Mouse (Mus musculus): ENCODE measurements around the gene Gm44790. TPM values are rescaled to one million over a fixed set of nuclear protein-coding genes. Genes with fewer than 3 reads are reported as not detected.

Gm44790 gene
- polyA plus RNA-seq, 1 experiment from 2014 or later = not detected

DNA sequence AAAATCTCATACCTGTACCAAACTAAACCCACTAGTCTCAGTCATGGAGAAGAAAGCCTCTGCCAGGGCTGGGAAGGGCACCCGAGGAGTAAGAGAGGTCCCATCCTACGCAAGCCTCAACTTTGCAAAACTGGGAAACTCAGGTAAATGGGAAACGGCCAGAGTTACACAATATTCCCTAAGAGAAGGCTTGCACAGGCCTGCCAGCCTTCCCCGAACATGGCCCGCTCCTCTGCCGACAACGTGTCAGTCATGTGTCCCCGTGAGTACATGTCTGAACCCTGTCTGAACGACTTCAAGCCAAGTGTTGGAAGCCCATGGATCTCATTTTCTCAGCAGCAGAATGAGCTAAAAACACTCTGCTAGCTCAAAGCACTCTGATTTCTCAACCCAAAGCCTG, 31.4 kb upstream of the Gm44790 start:
- WGBS = 66% methylated on average over 9 of the region's 9 CpGs
- H3K36me3 ChIP-seq = peaks cover 42% of the 10 kb centered on the region
- no peak overlapping the region for H3K4me3 ChIP-seq
- H3K4me1 ChIP-seq = peaks cover 29% of the 10 kb centered on the region
- no peaks in the 10 kb centered on the region for H3K9me3 ChIP-seq
- peaks cover 8% of the 10 kb centered on the region for H3K27me3 ChIP-seq (replicated peaks)
- H3K4me2 ChIP-seq = peak overlapping the region; percentile 92
- no peak overlapping the region for H3K27ac ChIP-seq (replicated peaks)
- H3K9ac ChIP-seq = peak overlapping the region; percentile 93
- no peak for ATAC-seq (ENCODE audit: extremely low read depth, insufficient number of reproducible peaks, low FRiP score, low TSS enrichment)

DNA sequence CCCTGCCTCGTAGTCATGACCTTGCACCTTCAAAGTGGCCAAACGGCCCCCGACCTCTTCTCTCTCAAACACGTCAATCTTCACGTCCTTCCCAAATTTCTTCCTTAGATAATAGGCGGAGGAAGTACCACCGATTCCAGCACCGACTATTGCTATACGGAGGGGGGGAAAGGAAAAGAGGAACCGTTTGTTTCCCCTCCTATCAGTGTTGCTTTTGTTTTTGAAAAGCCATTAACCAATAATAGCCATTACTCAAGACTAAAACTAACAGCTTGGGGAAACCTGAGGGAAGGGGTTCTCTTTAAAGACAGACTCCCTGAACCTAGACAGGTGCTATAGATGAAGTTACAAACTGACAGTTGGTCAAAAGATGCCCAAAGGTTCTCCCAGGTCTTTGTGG, 30.5 kb upstream of the Gm44790 start:
- H3K36me3 ChIP-seq = peaks cover 32% of the 10 kb centered on the region
- H3K9ac ChIP-seq = peak overlapping the region; percentile 93
- no peaks in the 10 kb centered on the region for H3K9me3 ChIP-seq
- peaks cover 33% of the 10 kb centered on the region for H3K4me1 ChIP-seq
- peak overlapping the region; percentile 92 for H3K4me2 ChIP-seq
- H3K4me3 ChIP-seq = peak overlapping the region; percentile 92
- no peak for ATAC-seq (ENCODE audit: extremely low read depth, insufficient number of reproducible peaks, low FRiP score, low TSS enrichment)
- H3K27me3 ChIP-seq (replicated peaks) = peaks cover 8% of the 10 kb centered on the region
- peak overlapping the region; percentile 92; the same call in 1 of the 2 replicates for H3K27ac ChIP-seq (replicated peaks)
- 20% methylated on average over 10 of the region's 10 CpGs for WGBS

DNA sequence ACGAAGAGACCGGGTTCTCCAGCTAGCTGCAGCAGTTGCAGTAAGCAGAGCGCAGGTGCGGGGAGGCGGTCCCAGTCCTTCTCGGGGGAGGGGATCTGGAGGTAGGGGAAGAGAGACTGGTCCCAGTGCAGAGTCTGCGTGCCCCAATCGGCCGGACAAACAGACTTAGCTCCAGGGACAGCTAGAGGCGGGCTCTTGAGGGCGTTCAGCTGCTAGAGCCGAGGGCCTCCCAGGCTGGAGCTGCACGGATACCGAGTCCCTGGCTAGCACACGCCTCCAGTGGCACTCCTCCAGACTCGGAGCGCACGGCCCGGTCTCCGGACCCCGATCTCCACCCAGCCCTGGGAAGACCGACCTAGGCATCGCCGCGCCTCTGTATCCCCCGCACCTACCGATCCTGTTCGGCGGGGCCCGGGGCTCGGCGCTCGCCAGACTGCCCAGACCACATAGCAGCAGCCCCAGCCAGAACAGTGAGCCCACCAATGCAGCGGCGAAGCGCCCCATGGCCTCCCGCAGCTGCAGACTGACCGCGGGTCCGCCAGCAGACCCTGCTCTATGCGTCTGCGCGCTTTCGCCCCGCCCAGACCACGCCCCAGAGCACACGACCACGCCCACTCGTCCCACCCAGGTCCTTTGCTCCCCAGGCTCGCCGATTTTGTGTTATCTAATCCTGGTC, 29.7 kb upstream of the Gm44790 start, which contains the start of gene Pcyox1:
Gene Pcyox1 (minus strand): TSS at position 574 of the 676 bp plus-strand sequence.
- peak within 1 kb of the TSS; percentile 92 for H3K27ac ChIP-seq (replicated peaks)

DNA sequence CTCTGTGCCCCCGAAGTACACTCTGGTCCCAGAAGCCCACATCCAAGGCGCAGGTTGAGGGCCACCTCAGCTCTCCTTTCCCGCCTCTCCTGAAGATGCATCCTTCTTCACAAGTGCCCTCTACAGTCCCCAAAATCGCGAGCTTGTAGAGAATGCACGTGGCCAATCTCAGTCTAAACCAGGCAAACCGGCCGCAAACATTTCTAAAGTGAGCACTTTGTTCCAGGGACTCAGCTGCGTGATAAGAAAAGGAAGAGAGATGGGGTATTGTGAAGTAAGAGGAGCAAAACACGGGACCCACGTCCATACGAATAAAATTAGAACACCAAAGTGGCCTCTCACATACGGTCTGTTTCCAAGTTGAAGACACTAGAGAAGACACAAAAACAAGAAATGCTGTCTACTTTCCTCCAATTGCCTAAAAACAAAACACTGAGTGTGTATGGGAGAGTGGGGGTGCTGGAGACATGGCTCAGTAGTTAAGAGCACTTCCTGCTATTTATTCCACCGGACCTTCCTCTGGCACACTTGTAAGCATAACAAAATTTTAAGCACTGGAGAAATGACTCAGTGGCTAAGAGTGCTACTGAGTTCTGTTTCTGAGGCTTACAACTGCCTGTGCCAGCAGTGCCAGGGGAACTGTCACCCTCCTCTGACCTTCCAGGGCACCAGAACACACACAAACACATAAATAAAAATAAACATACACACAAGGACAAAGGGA, 29.0 kb upstream of the Gm44790 start:
- Histone ChIP-seq H3K4me2 (peak overlapping the region; percentile 92), H3K9ac (peak overlapping the region; percentile 93), H3K9me3 (no peaks in the 10 kb centered on the region), H3K27me3 (replicated peaks) (peaks cover 8% of the 10 kb centered on the region), H3K4me3 (peak overlapping the region; percentile 92), H3K36me3 (peaks cover 18% of the 10 kb centered on the region), H3K4me1 (peaks cover 34% of the 10 kb centered on the region), H3K27ac (replicated peaks) (peak overlapping the region; percentile 92)
- 4% methylated on average over 14 of the region's 14 CpGs for WGBS
- ATAC-seq (ENCODE audit: extremely low read depth, insufficient number of reproducible peaks, low FRiP score, low TSS enrichment) = no peak

More for the DNA sequence above, 29.7 kb upstream of the Gm44790 start, which contains the start of gene Pcyox1:
- H3K9ac ChIP-seq = peak within 1 kb of the TSS; percentile 93
- H3K9me3 ChIP-seq = no peaks in the 10 kb centered on the region
- H3K4me1 ChIP-seq = peaks cover 34% of the 10 kb centered on the region
- peaks cover 25% of the 10 kb centered on the region for H3K36me3 ChIP-seq
- under 1% methylated on average over 51 of the region's 51 CpGs for WGBS
- peak within 1 kb of the TSS; percentile 92 for H3K4me2 ChIP-seq
- peak within 1 kb of the TSS; percentile 92 for H3K4me3 ChIP-seq
- peak; percentile 92 for ATAC-seq (ENCODE audit: extremely low read depth, insufficient number of reproducible peaks, low FRiP score, low TSS enrichment)
- H3K27me3 ChIP-seq (replicated peaks) = peaks cover 8% of the 10 kb centered on the region

DNA sequence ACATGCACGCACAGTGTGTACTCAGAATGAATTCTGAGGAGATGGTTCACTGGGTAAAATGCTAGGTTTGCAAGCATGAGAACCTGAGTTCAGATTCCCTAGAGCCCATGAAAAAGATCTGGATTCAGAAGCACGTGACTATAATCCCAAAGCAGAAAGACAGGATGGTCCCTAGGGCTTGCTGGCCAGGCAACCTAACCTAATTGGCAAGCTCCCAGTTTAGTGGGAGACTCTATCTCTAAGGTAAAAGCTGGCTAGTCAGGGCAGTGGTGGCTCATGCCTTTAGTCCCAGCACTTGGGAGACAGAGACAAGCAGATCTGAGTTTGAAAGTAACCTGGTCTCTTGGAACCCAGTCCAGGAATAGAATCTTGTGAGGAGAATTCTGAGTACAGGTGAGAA, 27.5 kb upstream of the Gm44790 start:
- Histone ChIP-seq H3K4me3 (no peak overlapping the region), H3K36me3 (peaks cover 4% of the 10 kb centered on the region), H3K4me2 (no peak overlapping the region), H3K9ac (no peak overlapping the region), H3K27me3 (replicated peaks) (peaks cover 8% of the 10 kb centered on the region), H3K27ac (replicated peaks) (no peak overlapping the region), H3K4me1 (peaks cover 34% of the 10 kb centered on the region), H3K9me3 (no peaks in the 10 kb centered on the region)
- ATAC-seq (ENCODE audit: extremely low read depth, insufficient number of reproducible peaks, low FRiP score, low TSS enrichment) = no peak
- 78% methylated on average over 2 of the region's 2 CpGs for WGBS

DNA sequence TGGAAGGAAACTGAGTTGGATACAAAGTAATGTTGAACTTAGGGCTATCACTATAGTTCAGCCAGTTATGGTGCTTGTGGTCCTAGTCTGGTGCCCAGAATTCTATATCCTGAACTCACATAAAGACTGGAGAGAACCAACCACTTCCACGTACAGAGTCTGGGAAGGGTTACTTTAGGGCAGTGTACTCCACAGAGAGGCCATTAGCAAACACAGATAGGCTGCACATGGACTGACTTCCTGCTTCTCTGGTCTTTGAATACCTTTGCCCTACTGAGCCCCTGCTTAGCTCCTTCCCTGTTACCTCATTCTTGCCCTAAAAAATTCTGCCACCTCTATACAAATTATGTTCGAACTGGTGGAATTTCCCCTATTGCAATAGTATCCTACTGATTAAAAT, 26.5 kb upstream of the Gm44790 start:
- peaks cover 8% of the 10 kb centered on the region for H3K27me3 ChIP-seq (replicated peaks)
- H3K36me3 ChIP-seq = no peaks in the 10 kb centered on the region
- no peak overlapping the region for H3K4me3 ChIP-seq
- peaks cover 26% of the 10 kb centered on the region for H3K4me1 ChIP-seq
- no peak overlapping the region for H3K9ac ChIP-seq
- no peak overlapping the region for H3K4me2 ChIP-seq
- ATAC-seq (ENCODE audit: extremely low read depth, insufficient number of reproducible peaks, low FRiP score, low TSS enrichment) = no peak
- 77% methylated on average over 2 of the region's 2 CpGs for WGBS
- H3K9me3 ChIP-seq = no peaks in the 10 kb centered on the region
- H3K27ac ChIP-seq (replicated peaks) = no peak overlapping the region

DNA sequence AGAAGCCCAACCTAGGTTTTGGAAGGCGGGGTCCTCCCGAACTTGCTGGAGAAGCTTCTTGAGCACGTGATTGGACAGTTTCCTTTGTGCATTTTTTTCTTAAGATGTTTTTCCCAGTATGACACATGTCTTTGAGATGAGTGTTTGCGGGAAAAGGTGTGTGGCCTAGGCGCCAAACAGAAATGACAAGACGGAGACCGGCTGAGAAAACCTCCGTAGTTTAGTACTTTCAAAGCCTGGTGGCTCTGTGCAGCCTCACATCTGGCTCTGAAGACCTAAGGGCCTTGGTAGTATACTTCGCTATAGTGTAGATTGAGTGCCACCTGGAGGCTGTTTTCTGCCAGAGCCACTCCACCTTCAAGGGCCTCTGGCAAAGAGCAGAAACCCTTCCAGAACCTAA, 25.5 kb upstream of the Gm44790 start:
- Histone ChIP-seq H3K4me2 (peak overlapping the region; percentile 67), H3K4me3 (peak overlapping the region; percentile 42), H3K9me3 (no peaks in the 10 kb centered on the region), H3K9ac (peak overlapping the region; percentile 71; the same call in 1 of the 2 replicates), H3K4me1 (peaks cover 22% of the 10 kb centered on the region), H3K27ac (replicated peaks) (no peak overlapping the region), H3K36me3 (no peaks in the 10 kb centered on the region), H3K27me3 (replicated peaks) (peaks cover 8% of the 10 kb centered on the region)
- ATAC-seq (ENCODE audit: extremely low read depth, insufficient number of reproducible peaks, low FRiP score, low TSS enrichment) = no peak
- 5% methylated on average over 9 of the region's 9 CpGs for WGBS

DNA sequence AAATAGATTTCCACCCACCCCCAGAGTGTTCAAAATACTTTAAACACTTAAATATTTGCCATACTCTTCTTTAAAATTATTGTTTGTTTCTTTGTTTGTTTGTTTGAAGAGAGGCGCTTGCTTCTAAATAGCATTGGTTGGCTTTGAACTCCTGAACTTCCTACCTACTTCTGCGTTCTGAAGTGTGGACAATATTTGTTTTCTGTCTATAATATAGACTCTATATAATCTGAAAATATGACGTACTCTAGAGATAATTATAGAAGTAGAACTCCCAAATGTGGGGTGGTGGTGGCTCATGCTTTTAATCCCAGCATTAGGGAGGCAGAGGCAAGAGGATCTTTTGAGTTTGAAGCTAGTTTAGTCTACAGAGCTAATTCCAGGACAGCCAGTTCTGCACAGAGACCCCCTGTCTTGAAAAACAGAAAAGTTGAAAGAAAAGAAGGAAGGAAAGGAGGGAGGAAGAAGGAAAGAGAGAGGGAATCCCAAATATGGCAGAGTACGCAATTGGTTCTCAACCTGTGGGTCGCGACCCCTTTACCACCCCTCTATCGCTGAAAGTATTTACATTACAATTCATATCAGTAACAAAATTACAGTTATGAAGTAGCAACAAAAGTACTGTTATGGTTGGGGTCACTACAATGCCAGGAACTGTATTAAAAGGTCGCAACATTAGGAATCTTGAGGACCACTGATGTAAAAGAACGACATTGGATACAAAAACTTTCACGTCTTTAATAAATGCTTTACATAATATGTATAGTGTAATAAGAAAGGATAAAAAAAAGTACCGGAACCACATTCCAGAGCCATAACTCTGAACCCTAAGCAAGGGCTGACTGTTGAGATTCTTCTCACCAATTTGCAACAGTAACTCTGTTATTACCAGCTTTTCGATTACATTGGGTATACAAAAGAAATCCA, 23.5 kb upstream of the Gm44790 start:
- WGBS = 37% methylated on average over 12 of the region's 12 CpGs
- no peak overlapping the region for H3K27ac ChIP-seq (replicated peaks)

DNA sequence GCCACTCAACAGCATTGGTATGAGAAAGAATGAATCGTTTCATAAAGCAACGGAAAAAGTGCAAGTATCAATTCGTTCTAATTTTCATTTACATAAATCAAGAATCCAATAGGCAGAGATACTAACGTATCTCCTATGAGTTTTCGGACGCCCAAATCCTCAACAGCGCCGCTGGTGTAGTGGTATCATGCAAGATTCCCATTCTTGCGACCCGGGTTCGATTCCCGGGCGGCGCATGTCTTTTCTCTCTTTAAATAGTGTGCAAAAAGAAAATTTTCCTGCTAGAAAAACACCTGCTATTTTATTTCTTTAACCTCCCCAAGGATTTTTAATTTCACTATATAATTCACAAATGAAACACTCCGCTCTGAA, 22.7 kb upstream of the Gm44790 start:
- WGBS = under 1% methylated on average over 15 of the region's 15 CpGs
- ATAC-seq (ENCODE audit: extremely low read depth, insufficient number of reproducible peaks, low FRiP score, low TSS enrichment) = no peak

More for the DNA sequence above, 23.5 kb upstream of the Gm44790 start:
- Histone ChIP-seq H3K9me3 (no peaks in the 10 kb centered on the region), H3K4me1 (peaks cover 24% of the 10 kb centered on the region), H3K4me2 (peak overlapping the region; percentile 72), H3K27me3 (replicated peaks) (peaks cover 8% of the 10 kb centered on the region), H3K36me3 (peaks cover 14% of the 10 kb centered on the region), H3K4me3 (peak overlapping the region; percentile 84), H3K9ac (peak overlapping the region; percentile 98)
- ATAC-seq (ENCODE audit: extremely low read depth, insufficient number of reproducible peaks, low FRiP score, low TSS enrichment) = no peak

DNA sequence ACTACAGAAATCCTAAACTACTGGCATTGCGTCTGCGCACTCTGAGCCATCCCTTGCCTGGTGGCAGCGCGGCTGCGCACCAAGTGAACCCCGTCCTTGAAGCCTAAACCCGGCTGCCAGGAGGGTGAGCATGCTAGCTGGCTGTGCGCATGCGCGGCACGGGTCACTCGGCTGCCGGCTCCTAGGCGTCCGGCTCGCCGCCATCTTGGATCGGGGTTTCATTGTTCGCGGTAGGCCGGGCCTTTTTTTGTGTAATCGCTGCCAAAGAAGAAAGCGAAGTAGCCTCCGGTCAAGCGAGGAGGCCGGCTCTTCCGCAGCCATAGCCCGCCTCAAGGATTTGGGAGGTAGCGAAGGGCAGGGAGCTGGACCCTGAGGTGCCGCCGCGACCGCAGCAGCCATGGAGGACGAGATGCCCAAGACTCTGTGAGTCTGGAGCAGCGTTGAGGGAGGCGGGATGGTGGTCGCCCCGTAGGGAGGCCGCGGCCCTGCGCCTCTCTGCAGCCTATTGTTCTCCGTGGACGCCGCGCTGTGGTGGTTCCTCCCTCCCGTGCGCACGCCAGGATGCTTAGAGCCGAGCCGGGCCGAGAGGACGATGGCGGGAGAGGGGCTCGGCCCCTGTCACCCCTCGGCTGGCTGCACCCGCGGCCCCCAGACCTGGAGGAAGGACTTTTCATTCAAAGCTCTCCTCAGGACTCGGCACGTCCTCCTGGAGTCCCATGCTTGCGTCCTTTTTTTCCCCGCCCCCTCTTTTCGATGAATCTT, 22.2 kb upstream of the Gm44790 start, which contains the start of gene Tia1:
Gene Tia1 (plus strand): TSS at position 120 of the 762 bp plus-strand sequence.
- under 1% methylated on average over 60 of the region's 62 CpGs for WGBS
- Histone ChIP-seq H3K9me3 (no peaks in the 10 kb centered on the region), H3K4me3 (peak within 1 kb of the TSS; percentile 84), H3K27me3 (replicated peaks) (peaks cover 5% of the 10 kb centered on the region; the same call in 1 of the 2 replicates), H3K4me1 (peaks cover 23% of the 10 kb centered on the region), H3K36me3 (peaks cover 20% of the 10 kb centered on the region), H3K27ac (replicated peaks) (peak within 1 kb of the TSS; percentile 100), H3K4me2 (peak within 1 kb of the TSS; percentile 72), H3K9ac (peak within 1 kb of the TSS; percentile 98)
- ATAC-seq (ENCODE audit: extremely low read depth, insufficient number of reproducible peaks, low FRiP score, low TSS enrichment) = peak; percentile 92

More for the DNA sequence above, 22.7 kb upstream of the Gm44790 start:
- H3K36me3 ChIP-seq = peaks cover 20% of the 10 kb centered on the region
- no peaks in the 10 kb centered on the region for H3K9me3 ChIP-seq
- H3K4me2 ChIP-seq = peak overlapping the region; percentile 72
- H3K4me1 ChIP-seq = peaks cover 23% of the 10 kb centered on the region
- peak overlapping the region; percentile 100 for H3K27ac ChIP-seq (replicated peaks)
- peak overlapping the region; percentile 98 for H3K9ac ChIP-seq
- peak overlapping the region; percentile 84 for H3K4me3 ChIP-seq
- H3K27me3 ChIP-seq (replicated peaks) = peaks cover 5% of the 10 kb centered on the region

Measured in heart, embryonic 13.5 days (tissue).